Mouse (Mus musculus): Measurements from ENCODE around the gene Hist1h2bg. TPM values are rescaled to one million over a fixed set of nuclear protein-coding genes. Genes with fewer than 3 reads are reported as not detected.
A peak's percentile ranks its signal among the peaks of the same experiment; 100 is the strongest.
"Not testable (repeated sequence)": the region's sequence is repeated elsewhere in the genome, so short reads cannot be mapped to it uniquely, and the experiment has no call there.

Hist1h2bg gene
- polyA plus RNA-seq, 1 experiment = 9.9 TPM

DNA sequence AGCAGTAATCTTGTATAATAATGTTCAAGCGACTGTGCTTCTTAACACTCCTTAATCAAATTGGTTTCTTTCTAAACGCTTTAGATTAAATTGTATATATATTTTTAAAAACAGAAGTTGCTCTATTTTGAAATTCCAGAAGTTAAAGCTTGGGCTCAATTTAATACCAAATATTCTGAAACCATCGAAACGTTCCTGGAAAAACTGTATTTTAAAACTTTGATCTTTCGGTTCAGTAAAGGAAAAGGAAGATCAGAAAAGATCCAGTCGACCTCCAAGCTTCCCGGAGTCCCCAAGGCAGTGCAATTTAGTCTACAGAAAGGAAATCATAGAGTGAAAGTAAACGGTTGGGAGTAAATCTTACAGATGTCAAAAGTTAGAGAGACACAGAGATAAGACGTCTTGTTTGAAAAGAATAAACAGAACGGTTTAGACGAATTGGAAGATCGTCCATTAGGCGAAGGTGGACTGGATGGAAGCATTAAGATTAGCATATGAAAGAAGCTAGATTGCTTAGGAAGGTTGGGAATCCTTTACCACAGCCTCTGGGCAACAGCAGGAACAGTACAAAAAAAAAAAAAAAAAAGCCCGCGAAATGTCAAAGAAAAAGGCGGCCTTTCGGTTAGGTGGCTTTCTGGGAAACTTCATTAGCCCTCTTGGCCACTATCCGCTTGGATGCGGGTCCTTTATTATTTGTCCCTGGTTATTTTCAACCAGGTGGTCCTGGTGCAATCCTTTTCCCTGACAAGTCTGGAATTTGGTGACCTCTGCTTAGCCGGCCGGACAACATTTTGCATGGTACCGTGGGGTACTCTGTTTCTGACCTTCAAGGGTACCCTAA, 15.1 kb downstream of the Hist1h2bg start:
- Histone ChIP-seq H3K36me3 (ENCODE audit: control insufficient read depth, insufficient read depth) (no peaks in the 10 kb centered on the region), H3ac (ENCODE audit: control insufficient read depth, insufficient read length, low read depth) (peak overlapping the region; percentile 36), H3K79me3 (ENCODE audit: low read depth) (no peaks in the 10 kb centered on the region), H3K27me3 (ENCODE audit: control insufficient read depth, insufficient read depth, insufficient read length) (no peaks in the 10 kb centered on the region), H3K4me3 (ENCODE audit: insufficient read depth, poor library complexity, severe bottlenecking) (no peak overlapping the region), H3K79me2 (ENCODE audit: control insufficient read depth, insufficient read depth) (no peaks in the 10 kb centered on the region)
- TF ChIP-seq FOSL1 (IDR thresholded peaks at IDR 0.05; ENCODE audit: insufficient read depth, low read length, poor library complexity, severe bottlenecking) (no peak), CTCF (IDR thresholded peaks at IDR 0.05; ENCODE audit: control insufficient read depth, insufficient read depth, insufficient read length) (no peak), USF1 (IDR thresholded peaks at IDR 0.05; ENCODE audit: low read depth) (no peak), MYOD1 (IDR thresholded peaks at IDR 0.05; ENCODE audit: control insufficient read depth, insufficient read length, low read depth) (no peak), CEBPB (IDR thresholded peaks at IDR 0.05; ENCODE audit: low read depth) (no peak), MAX (IDR thresholded peaks at IDR 0.05) (no peak), MYOG (IDR thresholded peaks at IDR 0.05; ENCODE audit: control insufficient read depth, extremely low read depth, insufficient read length) (no peak)

- Histone ChIP-seq H3ac (ENCODE audit: control insufficient read depth, insufficient read length, low read depth) (no peak overlapping the region), H3K79me2 (ENCODE audit: control insufficient read depth, insufficient read depth) (no peaks in the 10 kb centered on the region), H3K79me3 (ENCODE audit: low read depth) (no peaks in the 10 kb centered on the region), H3K4me3 (ENCODE audit: insufficient read depth, poor library complexity, severe bottlenecking) (no peak overlapping the region), H3K27me3 (ENCODE audit: control insufficient read depth, insufficient read depth, insufficient read length) (no peaks in the 10 kb centered on the region), H3K36me3 (ENCODE audit: control insufficient read depth, insufficient read depth) (no peaks in the 10 kb centered on the region)
- no peak for TF ChIP-seq MYOD1 (IDR thresholded peaks at IDR 0.05; ENCODE audit: control insufficient read depth, insufficient read length, low read depth)
- no peak for TF ChIP-seq CEBPB (IDR thresholded peaks at IDR 0.05; ENCODE audit: low read depth)
- no peak for TF ChIP-seq FOSL1 (IDR thresholded peaks at IDR 0.05; ENCODE audit: insufficient read depth, low read length, poor library complexity, severe bottlenecking)
- TF ChIP-seq MAX (IDR thresholded peaks at IDR 0.05) = no peak
These were observed 15.7 kb downstream of the Hist1h2bg start for GRCm38 (mm10) chr13:23586940-23587225.

- H3K27me3 ChIP-seq (ENCODE audit: control insufficient read depth, insufficient read depth, insufficient read length) = no peaks in the 10 kb centered on the region
- H3K4me3 ChIP-seq (ENCODE audit: insufficient read depth, poor library complexity, severe bottlenecking) = no peak overlapping the region
- H3ac ChIP-seq (ENCODE audit: control insufficient read depth, insufficient read length, low read depth) = no peak overlapping the region
- no peaks in the 10 kb centered on the region for H3K79me3 ChIP-seq (ENCODE audit: low read depth)
- no peaks in the 10 kb centered on the region for H3K79me2 ChIP-seq (ENCODE audit: control insufficient read depth, insufficient read depth)
- TF ChIP-seq MYOD1 (IDR thresholded peaks at IDR 0.05; ENCODE audit: control insufficient read depth, insufficient read length, low read depth) (no peak), CTCF (IDR thresholded peaks at IDR 0.05; ENCODE audit: control insufficient read depth, insufficient read depth, insufficient read length) (no peak), CEBPB (IDR thresholded peaks at IDR 0.05; ENCODE audit: low read depth) (no peak), MYOG (IDR thresholded peaks at IDR 0.05; ENCODE audit: control insufficient read depth, extremely low read depth, insufficient read length) (no peak)
- H3K36me3 ChIP-seq (ENCODE audit: control insufficient read depth, insufficient read depth) = no peaks in the 10 kb centered on the region
These were observed 20.0 kb downstream of the Hist1h2bg start for GRCm38 (mm10) chr13:23591206-23591605.

DNA sequence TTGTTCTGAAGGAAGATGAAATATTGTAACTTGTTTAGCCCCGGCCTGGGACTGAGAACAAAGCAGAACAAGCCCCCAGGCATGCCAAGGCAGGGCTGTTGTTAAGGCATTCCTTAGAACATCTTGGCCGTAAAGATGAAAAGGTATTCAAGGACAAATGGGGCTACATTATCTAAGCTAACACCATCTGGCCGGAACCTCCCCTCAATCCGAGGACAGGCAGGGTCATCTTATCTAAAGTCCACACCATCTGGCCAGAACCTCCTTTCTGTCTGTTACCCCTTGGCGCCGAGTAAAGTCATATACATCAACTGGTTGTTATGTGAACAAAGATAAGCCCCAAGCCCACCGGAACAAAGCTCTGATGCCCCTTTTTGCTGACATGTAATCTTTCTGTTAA, 20.7 kb downstream of the Hist1h2bg start:
- not testable (repeated sequence) for H3K27me3 ChIP-seq (ENCODE audit: control insufficient read depth, insufficient read depth, insufficient read length); H3K79me3 ChIP-seq (ENCODE audit: low read depth); H3ac ChIP-seq (ENCODE audit: control insufficient read depth, insufficient read length, low read depth); H3K4me3 ChIP-seq (ENCODE audit: insufficient read depth, poor library complexity, severe bottlenecking); H3K79me2 ChIP-seq (ENCODE audit: control insufficient read depth, insufficient read depth); H3K36me3 ChIP-seq (ENCODE audit: control insufficient read depth, insufficient read depth)

GRCm38 (mm10) chr13:23592614-23593013, 21.4 kb downstream of the Hist1h2bg start:
- no peaks in the 10 kb centered on the region for H3K79me2 ChIP-seq (ENCODE audit: control insufficient read depth, insufficient read depth)
- H3K79me3 ChIP-seq (ENCODE audit: low read depth) = no peaks in the 10 kb centered on the region
- no peaks in the 10 kb centered on the region for H3K27me3 ChIP-seq (ENCODE audit: control insufficient read depth, insufficient read depth, insufficient read length)
- H3ac ChIP-seq (ENCODE audit: control insufficient read depth, insufficient read length, low read depth) = no peak overlapping the region
- TF ChIP-seq FOSL1 (IDR thresholded peaks at IDR 0.05; ENCODE audit: insufficient read depth, low read length, poor library complexity, severe bottlenecking) = no peak
- TF ChIP-seq CTCF (IDR thresholded peaks at IDR 0.05; ENCODE audit: control insufficient read depth, insufficient read depth, insufficient read length) = no peak
- TF ChIP-seq MYOG (IDR thresholded peaks at IDR 0.05; ENCODE audit: control insufficient read depth, extremely low read depth, insufficient read length) = no peak
- no peak for TF ChIP-seq MYOD1 (IDR thresholded peaks at IDR 0.05; ENCODE audit: control insufficient read depth, insufficient read length, low read depth)
- no peak for TF ChIP-seq USF1 (IDR thresholded peaks at IDR 0.05; ENCODE audit: low read depth)
- TF ChIP-seq MAX (IDR thresholded peaks at IDR 0.05) = no peak
- no peak for TF ChIP-seq CEBPB (IDR thresholded peaks at IDR 0.05; ENCODE audit: low read depth)
- no peaks in the 10 kb centered on the region for H3K36me3 ChIP-seq (ENCODE audit: control insufficient read depth, insufficient read depth)
- H3K4me3 ChIP-seq (ENCODE audit: insufficient read depth, poor library complexity, severe bottlenecking) = no peak overlapping the region

GRCm38 (mm10) chr13:23593051-23593770, 22.0 kb downstream of the Hist1h2bg start:
- Histone ChIP-seq H3K79me2 (ENCODE audit: control insufficient read depth, insufficient read depth) (no peaks in the 10 kb centered on the region), H3K79me3 (ENCODE audit: low read depth) (no peaks in the 10 kb centered on the region), H3K27me3 (ENCODE audit: control insufficient read depth, insufficient read depth, insufficient read length) (no peaks in the 10 kb centered on the region), H3K36me3 (ENCODE audit: control insufficient read depth, insufficient read depth) (no peaks in the 10 kb centered on the region), H3ac (ENCODE audit: control insufficient read depth, insufficient read length, low read depth) (no peak overlapping the region), H3K4me3 (ENCODE audit: insufficient read depth, poor library complexity, severe bottlenecking) (no peak overlapping the region)
- TF ChIP-seq CTCF (IDR thresholded peaks at IDR 0.05; ENCODE audit: control insufficient read depth, insufficient read depth, insufficient read length) = no peak
- TF ChIP-seq MYOD1 (IDR thresholded peaks at IDR 0.05; ENCODE audit: control insufficient read depth, insufficient read length, low read depth) = no peak
- TF ChIP-seq MYOG (IDR thresholded peaks at IDR 0.05; ENCODE audit: control insufficient read depth, extremely low read depth, insufficient read length) = no peak

Measured in C2C12 (cell line).